ENCODE assay signal across 8 mouse cellular contexts in the genomic region with DNA sequence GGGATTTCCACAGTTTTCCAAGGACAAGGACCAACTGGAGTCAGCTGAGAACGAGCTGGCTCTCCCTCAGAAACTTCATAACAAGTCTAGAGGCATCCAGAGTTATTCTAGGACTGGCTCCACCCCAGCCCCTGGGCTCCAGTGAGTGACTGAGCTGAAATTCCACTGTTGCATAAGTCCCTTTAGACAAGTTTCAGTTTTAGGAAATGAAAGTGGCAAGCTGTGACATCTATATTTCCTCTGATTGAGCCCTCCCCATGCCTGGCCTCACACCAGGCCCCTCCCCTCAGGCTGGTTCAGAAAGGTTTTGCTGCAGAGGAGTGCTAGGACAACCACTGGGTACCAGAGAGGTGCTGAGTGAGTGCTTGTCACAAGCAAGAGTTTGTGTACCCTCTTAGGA. TPM values are rescaled to one million over a fixed set of nuclear protein-coding genes. Genes with fewer than 3 reads are reported as not detected.
DNase-seq lines count a peak whose midpoint lies in the region; ATAC-seq lines count a peak whose summit lies in the region.

No protein-coding gene starts in this region.

- H3K27ac ChIP-seq in limb, embryonic 15.5 days: peak overlapping the region; percentile 35

- no peak overlapping the region for H3K4me3 ChIP-seq in limb, embryonic 15.5 days

- intact Hi-C loops in heart, postnatal 36 days (cut with DNase I): no loop called here

- H3K9ac ChIP-seq in limb, embryonic 15.5 days: no peak overlapping the region

- WGBS in limb, embryonic 15.5 days: 27% methylated on average over 1 of the region's 1 CpGs

- H3K4me2 ChIP-seq in limb, embryonic 15.5 days: no peak overlapping the region

- H3K36me3 ChIP-seq in limb, embryonic 15.5 days: no peaks in the 10 kb centered on the region

- DNase-seq in urinary bladder, postnatal 25 days (ENCODE audit: low spot score): peak; percentile 31
- DNase-seq in urinary bladder, adult 2 months (ENCODE audit: low spot score): no peak
- peak; percentile 27 to 52 for DNase-seq in frontal cortex, postnatal 10 days (ENCODE audit: low spot score in 2 of 2)
- DNase-seq in heart, postnatal 36 days: peak; percentile 69 to 78
- peak; percentile 50 to 65 for DNase-seq in natural killer cell, adult 2 months (ENCODE audit: low spot score in 2 of 2)
- DNase-seq in thymus, postnatal 25 days: peak; percentile 20
- no peak for DNase-seq in retina, embryonic 14.5 days (ENCODE audit: low spot score)

- H3K4me1 ChIP-seq in limb, embryonic 15.5 days: peaks cover 6% of the 10 kb centered on the region; the same call in 1 of the 2 replicates

- ATAC-seq in limb, embryonic 15.5 days (ENCODE audit: insufficient number of reproducible peaks, low FRiP score, low TSS enrichment, low read depth): peak; percentile 82

- H3K9me3 ChIP-seq in limb, embryonic 15.5 days: no peaks in the 10 kb centered on the region

- no peaks in the 10 kb centered on the region for H3K27me3 ChIP-seq in limb, embryonic 15.5 days

RNA-seq across cellular contexts. Expression of gene Tlr2, which starts 21.4 kb away (rescaled TPM):
- polyA plus RNA-seq in urinary bladder, adult 2 months (2012; rRNA removed): 8.2 and 10.3 TPM in 2 replicates
- total RNA-seq in heart, postnatal 36 days (2021): 1 to 10 TPM; 2.7 to 2.9 TPM
- polyA plus RNA-seq in limb, embryonic 15.5 days (2015; fragmentation: Nextera tagmentation; extraction: Ambion mirVana): 9.3 and 11.7 TPM in 2 replicates

Comparison
In these comparisons a context has a peak if more than half of its experiments do, and no peak if none do; other contexts are left out.
1. DNase-seq: peak in urinary bladder, postnatal 25 days (single experiment), frontal cortex, postnatal 10 days (2 of 2), heart, postnatal 36 days (2 of 2), natural killer cell, adult 2 months (2 of 2) and thymus, postnatal 25 days (single experiment); none in urinary bladder, adult 2 months (single experiment) and retina, embryonic 14.5 days (single experiment).